Mouse (Mus musculus): Measurements from ENCODE around the gene Chst4. TPM values are rescaled to one million over a fixed set of nuclear protein-coding genes. Genes with fewer than 3 reads are reported as not detected.
"Not testable (repeated sequence)": the region's sequence is repeated elsewhere in the genome, so short reads cannot be mapped to it uniquely, and the experiment has no call there.

Gene Chst4
- not detected in 2 replicates for total RNA-seq (2017)

DNA sequence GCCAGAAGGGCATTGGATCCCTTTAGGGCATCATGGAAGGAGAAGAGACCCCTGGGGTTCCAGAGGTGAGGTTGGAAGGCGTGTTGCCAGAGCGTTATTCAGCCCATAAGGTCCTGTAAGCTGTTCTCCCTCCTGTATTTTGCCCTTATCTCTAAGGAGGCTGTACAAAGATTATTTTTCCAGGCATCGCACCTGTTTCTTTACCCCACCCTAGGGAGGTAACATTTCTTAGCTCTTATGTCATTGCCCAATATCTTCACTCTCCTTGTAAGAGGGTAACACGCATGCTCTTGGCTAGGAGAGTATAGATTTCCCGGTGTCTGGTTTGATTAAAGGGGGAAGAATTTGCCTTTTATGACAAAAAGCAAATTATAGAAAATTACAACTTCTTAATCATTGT lies at the start of gene Chst4:
Gene Chst4, minus strand, starts transcription at position 82 of the 400 bp plus-strand sequence.
- ATAC-seq (ENCODE audit: extremely low read depth, insufficient number of reproducible peaks, low FRiP score, poor library complexity, severe bottlenecking), result no peak

- ATAC-seq (ENCODE audit: extremely low read depth, insufficient number of reproducible peaks, low FRiP score, poor library complexity, severe bottlenecking), result no peak
These were observed 43.0 kb upstream of the Chst4 start for GRCm38 (mm10) chr8:110082416-110083105.

DNA sequence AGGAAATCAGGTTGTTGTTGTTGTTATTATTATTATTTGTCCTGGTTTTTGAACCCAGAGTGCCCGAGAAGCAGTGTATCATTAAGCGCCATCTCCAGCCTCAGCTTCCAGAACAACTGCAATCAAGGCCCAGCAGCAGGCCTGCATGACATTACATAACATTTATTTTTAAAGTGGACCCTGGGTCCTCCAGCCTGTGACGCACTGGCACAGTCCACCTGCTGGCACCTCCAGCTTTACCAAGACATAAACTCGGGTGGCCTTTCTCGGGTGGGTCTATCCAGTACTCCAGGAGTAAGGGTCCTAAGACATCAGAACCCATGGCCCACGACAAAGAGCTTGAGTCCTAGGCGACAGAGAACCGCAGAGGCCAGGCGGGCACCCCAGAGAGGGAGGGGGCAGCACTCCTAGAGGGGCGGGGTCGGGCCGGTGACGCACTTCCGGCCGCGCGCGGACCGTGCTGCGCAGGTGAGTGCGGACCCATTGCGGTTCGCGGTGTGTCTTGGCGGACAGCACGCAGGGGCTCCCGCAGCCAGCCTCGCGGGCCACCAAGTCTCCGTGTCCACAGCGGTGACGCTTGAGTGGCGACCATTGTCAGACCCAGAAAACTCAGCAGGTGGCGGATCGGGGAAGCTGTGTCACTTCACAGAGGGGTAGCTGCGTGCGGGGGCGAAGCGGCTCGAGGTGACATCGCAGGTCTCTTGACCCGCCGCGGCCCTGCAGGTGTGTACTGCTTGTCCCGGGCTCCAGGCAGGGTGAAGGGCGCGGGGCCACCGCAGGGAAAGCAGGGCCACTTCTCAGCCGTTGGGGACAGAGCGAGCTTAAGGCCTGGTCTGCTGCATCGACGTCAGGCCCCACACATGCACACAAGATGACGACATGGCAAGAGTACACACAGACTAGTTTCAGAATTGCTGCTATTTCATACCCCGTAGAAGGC lies 40.0 kb upstream of the Chst4 start, which contains the start of gene Zfp612:
Gene Zfp612, plus strand, starts transcription at position 465 of the 940 bp plus-strand sequence.
- ATAC-seq (ENCODE audit: extremely low read depth, insufficient number of reproducible peaks, low FRiP score, poor library complexity, severe bottlenecking), result no peak

DNA sequence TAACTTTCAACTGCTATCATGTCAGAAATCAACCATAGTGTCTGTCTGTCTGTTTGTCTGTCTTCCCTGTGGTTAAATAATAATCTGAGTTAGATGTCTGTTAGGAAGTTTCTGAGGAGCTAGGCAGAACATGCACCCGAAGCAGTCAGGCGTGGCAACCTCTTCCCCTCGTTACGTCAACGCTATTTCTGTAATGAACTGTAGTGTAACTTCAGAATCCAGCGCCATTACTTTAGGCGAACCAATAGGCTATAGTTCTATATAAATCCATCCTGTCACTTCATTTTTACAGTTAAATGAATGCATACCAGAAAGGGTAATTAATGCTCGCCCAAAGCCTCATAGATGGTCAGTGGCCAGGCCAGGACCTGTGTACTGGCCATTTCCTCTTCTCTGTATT lies 35.0 kb upstream of the Chst4 start:
- no peak for ATAC-seq (ENCODE audit: extremely low read depth, insufficient number of reproducible peaks, low FRiP score, poor library complexity, severe bottlenecking)

- no peak for ATAC-seq (ENCODE audit: extremely low read depth, insufficient number of reproducible peaks, low FRiP score, poor library complexity, severe bottlenecking)
These were observed 32.1 kb upstream of the Chst4 start for GRCm38 (mm10) chr8:110071600-110071999.

GRCm38 (mm10) chr8:110069706-110070105 lies 30.2 kb upstream of the Chst4 start:
- no peak for ATAC-seq (ENCODE audit: extremely low read depth, insufficient number of reproducible peaks, low FRiP score, poor library complexity, severe bottlenecking)

DNA sequence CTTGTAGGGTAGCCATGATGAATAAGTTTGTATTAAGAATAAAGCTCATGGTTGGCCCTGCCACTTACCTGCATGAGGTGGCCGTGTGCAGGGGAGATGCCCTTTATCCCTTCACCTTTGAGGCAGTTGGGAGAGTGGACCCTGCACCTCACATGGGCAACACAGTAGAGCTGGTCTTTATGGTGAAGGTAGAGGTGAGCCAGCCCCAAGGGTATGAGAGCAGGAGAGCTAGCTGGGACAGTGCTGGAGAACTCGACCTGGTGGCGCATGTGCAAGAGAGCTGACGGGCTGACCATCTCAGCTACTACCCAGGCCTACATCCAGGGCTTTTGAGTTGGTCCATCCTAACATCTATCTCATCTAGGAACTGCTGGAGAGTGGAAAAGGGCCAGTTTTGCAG lies 26.1 kb upstream of the Chst4 start:
- no peak for ATAC-seq (ENCODE audit: extremely low read depth, insufficient number of reproducible peaks, low FRiP score, poor library complexity, severe bottlenecking)

DNA sequence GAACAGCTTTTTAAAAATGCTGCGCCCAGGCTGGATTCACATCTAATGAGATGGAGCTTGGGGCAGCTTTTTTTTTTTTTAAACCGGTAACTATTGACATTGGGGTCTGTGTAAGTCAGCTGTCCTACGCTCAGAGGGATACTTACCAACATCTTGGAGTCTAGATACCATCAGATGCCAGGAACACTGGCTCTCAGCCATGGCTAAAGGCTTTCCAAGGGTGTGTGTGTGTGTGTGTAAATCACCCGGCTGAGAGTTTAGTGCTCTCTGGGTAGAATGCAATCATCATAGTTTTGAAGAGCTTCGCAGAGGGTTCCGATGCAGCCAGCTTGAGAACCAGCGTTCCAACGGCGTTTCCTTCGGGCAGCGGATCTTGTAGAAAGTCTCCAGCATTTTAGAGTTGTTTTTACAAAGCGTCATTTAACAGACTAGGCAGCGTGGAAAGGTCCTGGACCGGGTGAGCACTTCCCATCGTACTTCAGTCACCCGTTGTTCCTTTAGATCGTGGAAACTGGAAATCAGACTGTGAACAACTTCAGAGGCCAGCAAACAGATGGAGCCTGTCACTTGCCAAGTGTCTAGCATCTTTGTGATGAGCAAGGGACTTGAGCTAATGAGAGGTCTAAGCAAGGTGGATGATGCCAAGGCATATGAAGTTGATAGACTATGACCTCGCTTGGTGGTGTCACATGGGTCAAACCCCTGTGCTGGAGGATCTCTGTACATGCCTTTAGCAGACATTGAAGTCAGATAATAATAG lies 25.2 kb upstream of the Chst4 start:
- no peak for ATAC-seq (ENCODE audit: extremely low read depth, insufficient number of reproducible peaks, low FRiP score, poor library complexity, severe bottlenecking)

- no peak for ATAC-seq (ENCODE audit: extremely low read depth, insufficient number of reproducible peaks, low FRiP score, poor library complexity, severe bottlenecking)
These were observed 24.6 kb upstream of the Chst4 start for GRCm38 (mm10) chr8:110064161-110064560.

GRCm38 (mm10) chr8:110058207-110058606 lies 18.7 kb upstream of the Chst4 start:
- no peak for ATAC-seq (ENCODE audit: extremely low read depth, insufficient number of reproducible peaks, low FRiP score, poor library complexity, severe bottlenecking)

DNA sequence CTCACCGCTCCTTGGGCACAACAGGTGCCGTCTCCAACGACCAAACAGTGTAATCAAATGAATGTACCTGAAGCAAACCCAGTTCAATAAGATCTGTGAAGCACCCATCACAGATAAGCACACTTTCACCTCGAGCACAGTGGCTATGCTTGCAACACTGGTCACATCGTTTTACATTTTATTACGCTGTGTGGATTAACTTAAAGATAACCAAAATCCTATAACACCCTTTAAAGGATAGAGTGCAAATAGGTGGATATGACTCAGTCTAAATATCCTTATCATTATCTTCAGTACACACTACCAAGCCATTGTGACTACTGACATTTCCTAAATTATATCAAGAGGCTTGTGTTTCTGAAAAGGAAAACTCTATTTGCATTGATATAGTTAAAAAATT lies 11.7 kb upstream of the Chst4 start:
- no peak for ATAC-seq (ENCODE audit: extremely low read depth, insufficient number of reproducible peaks, low FRiP score, poor library complexity, severe bottlenecking)

- ATAC-seq (ENCODE audit: extremely low read depth, insufficient number of reproducible peaks, low FRiP score, poor library complexity, severe bottlenecking), result no peak
These were observed 969 bp upstream of the Chst4 start for GRCm38 (mm10) chr8:110040509-110040908.

DNA sequence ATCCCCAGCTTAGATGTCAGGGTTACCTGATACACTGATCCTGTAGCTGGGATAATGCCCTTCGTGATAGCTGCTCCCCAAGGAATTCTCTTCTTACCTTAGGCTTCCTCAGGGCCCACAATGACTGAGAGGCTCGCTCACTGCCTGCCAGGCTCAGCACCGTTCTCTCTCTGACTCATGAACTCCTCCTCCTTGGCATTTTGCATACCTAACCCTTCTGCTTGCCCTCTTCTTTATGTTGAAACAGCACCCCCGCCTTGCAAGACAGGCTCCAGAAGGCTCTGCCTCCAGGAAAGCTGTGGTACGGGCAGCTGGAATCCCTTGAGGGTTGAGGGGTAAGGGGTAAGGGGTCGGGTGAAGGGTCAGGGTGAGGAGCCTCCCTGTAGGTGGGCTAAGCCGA lies 324 bp downstream of the Chst4 start:
- no peak for ATAC-seq (ENCODE audit: extremely low read depth, insufficient number of reproducible peaks, low FRiP score, poor library complexity, severe bottlenecking)

DNA sequence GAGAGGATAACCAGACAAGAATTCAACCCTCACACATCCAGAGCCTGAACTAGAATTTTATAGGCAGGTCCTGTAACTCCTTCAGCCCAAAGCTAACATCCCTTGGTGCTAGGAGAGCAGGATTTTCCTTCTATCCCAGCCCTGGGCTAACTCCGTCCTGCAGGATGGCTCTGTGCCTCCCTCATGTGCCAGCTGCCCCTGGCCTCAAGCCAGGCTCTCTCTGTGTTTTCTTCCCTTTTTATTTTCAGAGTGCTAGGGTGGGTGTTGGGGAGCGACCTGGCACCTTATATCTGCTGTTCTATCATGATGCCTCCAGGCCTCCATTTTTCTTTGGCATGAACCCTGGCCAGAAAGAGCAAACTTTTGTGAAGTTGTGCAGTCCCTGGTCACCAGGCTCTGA lies 3.4 kb downstream of the Chst4 start:
- ATAC-seq (ENCODE audit: extremely low read depth, insufficient number of reproducible peaks, low FRiP score, poor library complexity, severe bottlenecking), result no peak

GRCm38 (mm10) chr8:110034331-110034730 lies 5.2 kb downstream of the Chst4 start:
- no peak for ATAC-seq (ENCODE audit: extremely low read depth, insufficient number of reproducible peaks, low FRiP score, poor library complexity, severe bottlenecking)

DNA sequence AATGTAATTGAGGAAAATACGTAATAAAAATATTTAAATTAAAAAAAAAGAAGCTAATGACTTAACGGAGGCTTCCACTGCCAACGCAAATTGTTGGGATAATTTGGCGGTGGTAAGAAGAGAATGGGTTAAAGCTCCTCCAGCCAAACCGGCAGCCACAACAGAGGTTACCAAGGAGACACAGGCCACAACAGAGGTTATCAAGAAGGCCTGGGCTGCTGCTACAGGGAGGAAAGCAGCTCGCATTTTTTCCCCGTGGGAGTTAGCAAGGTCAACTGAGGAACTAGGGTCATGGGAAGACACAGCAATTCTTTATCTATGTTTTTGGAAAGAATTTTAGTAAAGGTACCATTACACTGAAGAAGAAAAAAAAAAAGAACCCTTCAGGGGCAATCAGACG lies 5.8 kb downstream of the Chst4 start:
- not testable (repeated sequence) for ATAC-seq (ENCODE audit: extremely low read depth, insufficient number of reproducible peaks, low FRiP score, poor library complexity, severe bottlenecking)

DNA sequence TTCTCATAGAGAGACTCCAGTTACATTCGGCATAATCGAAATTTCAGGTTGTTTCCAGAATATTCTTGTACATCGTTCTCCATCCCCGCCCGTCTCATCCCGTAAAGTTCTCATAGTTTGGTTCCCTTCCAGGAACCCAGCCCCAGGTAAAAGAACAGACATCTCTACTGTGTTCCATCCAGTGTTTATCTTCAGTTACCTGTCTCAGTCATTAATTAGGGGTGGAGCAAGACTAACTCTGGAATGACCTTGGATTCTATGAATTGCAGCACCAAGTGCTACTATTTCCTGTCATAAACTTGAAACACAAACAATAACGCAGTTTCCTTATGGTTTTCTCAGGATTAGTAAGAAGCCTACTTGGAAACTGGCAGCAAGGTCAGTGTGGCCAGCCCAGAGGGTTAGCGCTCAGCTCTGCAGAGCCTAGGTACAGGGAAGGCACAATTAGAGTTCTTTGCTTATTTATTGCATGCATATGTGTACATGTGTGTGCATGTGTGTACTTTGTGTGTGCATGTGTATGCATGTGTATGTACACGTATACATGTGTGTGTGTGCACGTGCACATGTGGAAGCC lies 16.7 kb downstream of the Chst4 start:
- no peak for ATAC-seq (ENCODE audit: extremely low read depth, insufficient number of reproducible peaks, low FRiP score, poor library complexity, severe bottlenecking)

GRCm38 (mm10) chr8:110022081-110022480 lies 17.5 kb downstream of the Chst4 start:
- ATAC-seq (ENCODE audit: extremely low read depth, insufficient number of reproducible peaks, low FRiP score, poor library complexity, severe bottlenecking), result no peak

DNA sequence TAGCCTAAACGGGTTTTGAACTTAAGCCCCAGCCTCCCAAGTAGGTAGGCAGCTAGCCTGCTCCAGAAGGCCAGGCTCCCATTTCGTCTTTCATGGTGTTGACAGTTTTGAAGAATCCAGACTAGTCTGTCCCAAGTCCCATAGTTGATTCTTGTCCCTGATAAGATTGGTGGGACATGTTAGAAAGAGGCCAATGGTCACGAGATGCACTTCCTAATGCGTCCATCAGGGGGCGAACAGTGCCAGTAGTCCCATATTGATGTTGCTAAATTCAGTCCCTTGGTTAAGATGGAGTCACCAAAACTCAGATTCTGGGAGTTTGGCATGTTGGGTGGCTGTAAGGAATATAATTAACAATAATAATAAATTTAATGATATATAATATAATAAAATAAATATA lies 28.7 kb downstream of the Chst4 start:
- no peak for ATAC-seq (ENCODE audit: extremely low read depth, insufficient number of reproducible peaks, low FRiP score, poor library complexity, severe bottlenecking)

Data from neutrophil, adult 5-6 weeks (primary cell).